Mouse (Mus musculus) T-helper 2 cell (primary cell): ENCODE data around the gene Ifitm5.
"Not testable (repeated sequence)": the region's sequence is repeated elsewhere in the genome, so short reads cannot be mapped to it uniquely, and the experiment has no call there.

Experiments
- in situ Hi-C: fragments of 300-600 bp; cut with MboI, MseI; formaldehyde crosslinking; loops from one replicate; pipeline ENCODE4 v1.15.1; 2025; ENCODE audit warnings: high pct_unique_total_duplicates

The Ifitm5 gene

GRCm38 (mm10) chr7:140949824-140950530, at the start of gene Ifitm5:
Gene Ifitm5 (minus strand): TSS chr7:140950291.
- in situ Hi-C loops = loop anchor here (5.0 kb wide), 1 partner anchor 952 kb away; no protein-coding TSS in a partner anchor

GRCm38 (mm10) chr7:140998853-140999700, 49.0 kb upstream of the Ifitm5 start:
- in situ Hi-C loops = no loop called here

GRCm38 (mm10) chr7:140997817-140998216, 47.7 kb upstream of the Ifitm5 start:
- in situ Hi-C loops = no loop called here

- in situ Hi-C loops = no loop called here
These were observed 41.1 kb upstream of the Ifitm5 start for GRCm38 (mm10) chr7:140991117-140991689.

GRCm38 (mm10) chr7:140990622-140991021, 40.5 kb upstream of the Ifitm5 start:
- in situ Hi-C loops = no loop called here

GRCm38 (mm10) chr7:140990185-140990584, 40.1 kb upstream of the Ifitm5 start:
- in situ Hi-C loops = no loop called here

GRCm38 (mm10) chr7:140989022-140989421, 38.9 kb upstream of the Ifitm5 start:
- in situ Hi-C loops = no loop called here

- in situ Hi-C loops = no loop called here
These were observed 37.4 kb upstream of the Ifitm5 start for GRCm38 (mm10) chr7:140987182-140988138.

- in situ Hi-C loops = no loop called here
These were observed 32.9 kb upstream of the Ifitm5 start for GRCm38 (mm10) chr7:140982971-140983370.

- in situ Hi-C loops = no loop called here
These were observed 31.6 kb upstream of the Ifitm5 start for GRCm38 (mm10) chr7:140981704-140982103.

- in situ Hi-C loops = not testable (repeated sequence)
These were observed 26.6 kb upstream of the Ifitm5 start for GRCm38 (mm10) chr7:140976720-140977119.

- in situ Hi-C loops = no loop called here
These were observed 25.4 kb upstream of the Ifitm5 start for GRCm38 (mm10) chr7:140975465-140975864.

GRCm38 (mm10) chr7:140974940-140975339, 24.8 kb upstream of the Ifitm5 start:
- in situ Hi-C loops = no loop called here

GRCm38 (mm10) chr7:140973396-140974165, 23.5 kb upstream of the Ifitm5 start:
- in situ Hi-C loops = no loop called here

- in situ Hi-C loops = no loop called here
These were observed 21.5 kb upstream of the Ifitm5 start for GRCm38 (mm10) chr7:140971479-140972171.

- in situ Hi-C loops = no loop called here
These were observed 20.8 kb upstream of the Ifitm5 start for GRCm38 (mm10) chr7:140970931-140971330.

- in situ Hi-C loops = not testable (repeated sequence)
These were observed 18.6 kb upstream of the Ifitm5 start for GRCm38 (mm10) chr7:140968710-140969109.

GRCm38 (mm10) chr7:140967862-140968591, 17.9 kb upstream of the Ifitm5 start:
- in situ Hi-C loops = no loop called here

- in situ Hi-C loops = no loop called here
These were observed 16.8 kb upstream of the Ifitm5 start, which contains the start of gene Ifitm1 for GRCm38 (mm10) chr7:140966921-140967320. Gene Ifitm1 (plus strand): TSS chr7:140967221.
